Mouse (Mus musculus) thymus, adult 2 months (tissue): ENCODE measurements around the gene Rb1.

ENCODE experiments used
- CTCF ChIP-seq: fragments of 200-500 bp; IDR thresholded peaks from 2 replicates; pipeline ENCODE4 v1.5.1; 2012; ENCODE audit warnings: mild to moderate bottlenecking, control low read depth, low read length, moderate library complexity, borderline replicate concordance; ENCODE audit not compliant: control insufficient read depth, poor library complexity, insufficient read depth; ENCODE audit errors: extremely low read depth
- POLR2A ChIP-seq: fragments of 200-500 bp; IDR thresholded peaks from 2 replicates; pipeline ENCODE4 v1.6.1; 2012; ENCODE audit warnings: mild to moderate bottlenecking, low read length, control low read depth, moderate library complexity; ENCODE audit not compliant: control insufficient read depth, poor library complexity, insufficient read depth; ENCODE audit errors: extremely low read depth

- TF ChIP-seq CTCF (no peak), POLR2A (no peak)
Observed at GRCm38 (mm10) chr14:73316933-73317332, 8.7 kb downstream of the Rb1 start.
